Mouse (Mus musculus) thymus, postnatal 25 days (tissue): ENCODE measurements around the gene Kcna6.

ENCODE experiments used
- DNase-seq: peaks from one replicate; pipeline ENCODE4 v3.0.0; 2022

The Kcna6 gene

DNA sequence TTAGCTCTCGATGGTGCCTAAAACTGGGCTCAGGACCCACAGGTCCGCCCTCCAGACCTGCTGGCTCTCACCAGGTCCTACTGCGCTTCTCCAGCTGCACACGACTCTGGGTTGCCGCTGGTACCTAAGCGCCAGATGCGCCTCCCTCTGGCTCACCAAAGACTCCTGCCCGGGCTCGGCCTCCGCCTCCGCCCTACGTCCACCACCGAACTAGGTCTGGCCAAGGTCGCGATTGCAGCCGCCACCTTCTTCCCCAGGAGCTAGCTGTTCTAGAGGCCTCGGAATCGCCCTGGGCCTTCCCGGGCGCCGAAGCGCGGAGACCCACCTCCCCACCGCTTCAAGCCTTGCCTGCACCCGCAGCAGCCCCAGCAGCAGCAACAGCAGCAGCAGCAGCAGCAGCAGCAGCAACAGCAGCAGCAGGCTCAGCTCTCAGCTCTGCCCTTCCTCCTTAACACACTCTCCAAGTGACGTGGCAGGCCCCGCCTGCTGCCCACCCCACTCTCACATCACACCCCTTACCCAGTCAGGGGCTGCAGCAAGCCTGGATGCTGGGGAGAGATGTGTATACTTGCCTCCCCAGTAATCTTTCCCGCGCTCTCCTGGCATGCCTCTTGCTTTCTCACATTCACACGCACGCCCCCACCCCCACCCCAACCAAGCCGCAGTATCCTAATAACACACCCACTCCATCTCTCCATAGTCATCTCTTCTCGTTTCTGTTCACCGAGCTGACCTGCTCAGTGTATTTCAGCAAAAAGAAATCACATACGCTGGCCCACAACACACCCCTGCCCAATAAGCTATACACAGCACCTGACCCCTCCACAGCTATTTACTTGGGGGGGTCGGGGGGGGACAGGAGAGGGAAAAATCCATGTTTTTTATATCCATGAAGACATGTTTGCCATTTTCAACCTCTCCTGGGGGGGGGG is at the start of gene Kcna6:
Kcna6 (minus strand) TSS at position 464 of the 932 bp plus-strand sequence.
- no peak for DNase-seq

DNA sequence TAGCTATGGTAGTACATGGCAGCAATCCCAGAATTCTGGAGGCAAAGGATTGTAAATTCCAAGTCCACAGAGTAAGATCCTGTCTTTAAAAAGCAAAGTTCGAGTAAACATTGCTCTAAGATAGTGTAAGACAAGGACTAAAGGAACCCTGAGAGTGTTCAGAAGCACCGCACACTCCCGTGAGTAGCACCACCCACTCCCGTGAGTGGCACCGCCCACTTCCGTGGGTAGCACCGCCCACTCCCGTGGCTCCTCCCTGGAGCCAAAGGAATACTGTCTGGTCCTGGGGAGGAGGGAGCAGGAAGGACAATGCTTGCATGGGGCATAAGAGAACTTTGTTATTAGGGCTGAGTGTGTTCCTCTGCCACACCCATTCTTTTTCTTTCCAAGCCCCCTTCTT is 48.4 kb upstream of the Kcna6 start:
- DNase-seq = no peak

DNA sequence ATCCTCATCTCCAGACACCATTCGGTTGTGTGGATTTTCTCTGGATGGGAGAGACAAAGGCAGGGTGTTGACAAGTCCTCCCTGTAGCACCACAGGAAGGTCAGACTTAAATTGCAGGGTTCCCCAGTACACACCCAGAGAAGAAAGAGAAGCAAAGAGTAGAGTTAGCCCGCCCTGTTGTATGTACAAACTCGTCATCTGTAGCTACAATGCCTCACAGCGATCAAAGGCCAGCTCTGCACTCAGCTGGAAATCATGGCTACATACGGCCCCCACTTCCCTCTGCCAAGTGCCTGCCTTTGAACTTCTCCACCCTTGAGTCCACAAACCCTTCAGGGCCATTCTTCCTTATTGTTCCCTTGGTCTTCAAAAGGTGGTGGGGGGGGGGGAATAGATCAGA is 43.7 kb upstream of the Kcna6 start:
- DNase-seq = no peak

DNA sequence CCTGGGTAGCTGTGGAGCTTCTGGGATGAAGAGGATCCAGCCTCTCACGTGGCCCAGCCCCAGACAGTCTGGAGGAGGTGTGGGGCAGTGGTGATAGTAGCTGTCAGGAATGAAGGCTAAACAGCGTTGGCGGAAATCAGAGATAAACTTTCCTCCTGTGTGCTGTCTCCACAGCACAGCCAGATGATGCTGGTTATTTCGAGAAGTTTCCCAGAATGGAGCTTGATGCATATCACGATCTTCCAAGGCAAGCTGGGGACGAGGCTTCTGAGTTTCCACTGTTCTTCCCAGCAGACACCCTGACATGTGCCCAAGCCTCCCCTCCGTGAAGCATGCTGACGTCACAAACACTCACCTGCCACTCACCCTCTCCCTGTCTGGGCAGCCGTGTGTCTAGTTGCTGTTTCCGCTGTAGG is 43.2 kb upstream of the Kcna6 start:
- no peak for DNase-seq

DNA sequence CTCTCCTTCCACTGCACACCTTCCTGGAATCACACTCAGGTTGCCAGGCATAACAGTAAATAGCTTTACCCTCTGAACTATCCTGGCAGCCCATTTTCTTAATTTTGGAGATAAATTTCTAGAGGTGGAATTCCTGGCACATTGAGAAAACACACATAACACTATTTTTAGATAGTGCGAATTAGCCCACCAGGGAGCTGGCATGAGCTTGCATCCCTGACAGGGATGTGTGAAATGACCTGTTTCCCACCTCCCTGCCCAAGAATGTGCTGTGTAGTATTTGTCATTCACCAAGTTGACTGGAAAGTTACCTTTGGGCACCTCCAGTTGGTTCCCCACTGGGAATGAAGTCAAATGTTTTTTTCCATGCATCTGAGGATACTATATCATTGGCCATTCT is 42.6 kb upstream of the Kcna6 start:
- no peak for DNase-seq

DNA sequence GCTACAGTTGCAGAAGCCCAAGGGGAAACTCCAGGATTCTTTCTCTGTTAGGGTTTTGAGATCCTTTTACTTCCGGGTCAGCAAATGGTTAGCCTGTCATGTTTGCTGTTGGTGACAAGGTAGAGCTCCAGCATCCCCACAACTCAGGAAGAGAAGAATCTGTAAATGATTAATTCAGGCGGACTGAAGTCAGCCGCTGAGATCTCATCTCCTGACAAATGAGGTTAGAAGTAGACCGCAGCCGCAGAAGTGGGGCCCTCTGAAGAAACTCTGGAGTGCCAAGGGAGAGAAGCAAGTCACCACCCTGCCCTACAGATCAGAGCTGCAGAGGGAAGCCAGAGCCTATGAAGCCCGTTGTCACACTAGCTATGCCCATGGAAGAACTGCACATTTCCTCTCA is 37.4 kb upstream of the Kcna6 start:
- no peak for DNase-seq

DNA sequence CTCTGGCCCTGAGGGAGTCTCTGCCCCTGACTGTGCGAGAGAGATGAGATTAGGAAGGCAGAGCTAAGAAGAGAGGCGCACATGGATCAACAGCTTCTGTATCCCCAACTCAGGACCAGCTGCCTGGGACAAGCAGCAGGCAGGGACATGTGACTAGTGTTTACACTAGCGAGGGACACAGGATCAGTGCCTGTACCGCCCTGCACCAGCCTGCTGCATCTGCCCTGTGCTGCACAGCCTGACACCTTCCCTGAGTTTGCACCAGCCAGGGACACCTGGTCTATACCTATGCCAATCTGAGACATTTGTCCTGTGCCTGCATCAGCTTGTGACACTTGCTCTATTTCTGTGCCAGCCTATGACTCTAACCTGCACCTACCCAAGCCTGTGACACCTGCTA is 33.4 kb upstream of the Kcna6 start:
- DNase-seq = no peak

DNA sequence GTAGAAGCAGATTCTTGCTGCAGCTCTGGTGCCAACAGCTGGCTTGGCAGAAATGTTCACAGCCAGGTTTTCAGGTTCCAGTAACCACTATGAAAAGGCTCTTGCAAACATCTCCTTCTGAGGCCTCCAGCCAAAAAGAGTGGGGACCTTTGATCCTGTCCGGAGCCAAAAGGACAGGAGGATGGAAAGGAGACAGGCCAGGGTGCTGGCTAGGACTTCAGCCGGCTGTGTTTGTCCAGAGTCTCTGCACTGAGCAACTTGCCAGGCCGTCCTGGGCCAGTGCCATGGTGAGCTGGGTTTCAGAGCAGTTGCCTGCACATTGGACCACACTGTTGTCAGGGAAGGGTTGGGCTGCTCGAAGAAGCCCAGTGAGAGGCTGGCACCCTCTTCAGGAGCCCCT is 31.9 kb upstream of the Kcna6 start:
- DNase-seq = no peak

DNA sequence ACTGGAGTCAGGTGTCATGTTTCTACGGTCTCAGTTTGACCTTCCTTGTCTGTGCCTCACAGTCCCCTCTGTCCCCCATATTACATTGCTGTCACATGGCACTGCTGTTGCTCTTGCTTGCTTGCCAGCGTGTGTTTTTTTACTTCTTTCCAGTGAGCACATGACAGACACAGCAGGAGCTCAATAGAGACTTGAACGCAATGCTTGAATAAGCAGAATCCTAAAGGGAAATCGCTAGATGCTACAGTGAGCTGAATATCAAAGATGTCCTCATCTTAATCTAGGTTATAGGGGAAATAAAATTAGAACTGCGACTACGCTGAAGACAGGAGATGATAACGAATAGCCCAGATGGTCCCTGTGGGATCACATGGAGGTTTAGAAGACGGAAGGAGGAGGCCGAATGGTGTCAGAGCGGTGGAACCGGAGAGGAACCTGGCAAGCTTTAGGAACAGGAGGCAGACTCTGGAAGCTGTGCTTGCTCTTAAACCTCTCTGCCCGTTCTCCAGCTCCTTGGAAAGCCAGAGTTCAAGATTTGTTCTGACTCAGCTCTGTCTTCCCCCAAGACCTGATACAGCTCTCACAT is 29.8 kb upstream of the Kcna6 start:
- DNase-seq = no peak

DNA sequence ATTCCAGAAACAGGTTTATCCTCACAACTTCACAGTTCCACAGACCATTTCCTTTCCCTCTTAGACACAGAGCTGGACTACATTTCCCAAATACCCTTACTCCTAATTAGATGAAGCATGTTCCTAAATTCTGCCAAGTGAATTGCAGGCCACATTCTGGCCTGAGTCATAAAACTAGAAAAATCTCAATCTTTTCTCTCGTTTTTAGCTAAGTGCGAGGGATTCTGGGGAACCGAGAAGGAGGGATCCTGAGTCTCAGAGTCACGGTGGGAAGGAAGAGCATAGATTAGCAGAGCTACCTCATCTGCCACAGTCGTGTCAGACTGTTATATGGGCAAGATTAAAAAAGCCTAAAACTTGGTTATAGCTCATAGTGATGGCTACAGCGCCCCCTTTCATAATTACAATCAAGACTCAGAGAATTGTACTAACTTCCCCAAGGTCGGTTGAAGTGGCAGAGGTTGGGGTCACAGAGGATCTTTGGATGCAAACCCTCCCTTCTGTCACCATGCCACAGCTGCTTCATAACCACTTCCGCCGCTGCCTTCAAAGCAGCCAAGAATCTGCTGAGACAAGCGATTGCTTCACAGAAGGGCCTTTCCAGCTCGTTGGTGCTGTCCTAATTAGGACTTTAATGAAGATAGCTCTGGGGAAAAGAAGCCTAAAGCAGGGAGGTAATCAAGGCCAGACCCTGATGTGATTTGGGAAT is 28.6 kb upstream of the Kcna6 start:
- peak; percentile 56 for DNase-seq

DNA sequence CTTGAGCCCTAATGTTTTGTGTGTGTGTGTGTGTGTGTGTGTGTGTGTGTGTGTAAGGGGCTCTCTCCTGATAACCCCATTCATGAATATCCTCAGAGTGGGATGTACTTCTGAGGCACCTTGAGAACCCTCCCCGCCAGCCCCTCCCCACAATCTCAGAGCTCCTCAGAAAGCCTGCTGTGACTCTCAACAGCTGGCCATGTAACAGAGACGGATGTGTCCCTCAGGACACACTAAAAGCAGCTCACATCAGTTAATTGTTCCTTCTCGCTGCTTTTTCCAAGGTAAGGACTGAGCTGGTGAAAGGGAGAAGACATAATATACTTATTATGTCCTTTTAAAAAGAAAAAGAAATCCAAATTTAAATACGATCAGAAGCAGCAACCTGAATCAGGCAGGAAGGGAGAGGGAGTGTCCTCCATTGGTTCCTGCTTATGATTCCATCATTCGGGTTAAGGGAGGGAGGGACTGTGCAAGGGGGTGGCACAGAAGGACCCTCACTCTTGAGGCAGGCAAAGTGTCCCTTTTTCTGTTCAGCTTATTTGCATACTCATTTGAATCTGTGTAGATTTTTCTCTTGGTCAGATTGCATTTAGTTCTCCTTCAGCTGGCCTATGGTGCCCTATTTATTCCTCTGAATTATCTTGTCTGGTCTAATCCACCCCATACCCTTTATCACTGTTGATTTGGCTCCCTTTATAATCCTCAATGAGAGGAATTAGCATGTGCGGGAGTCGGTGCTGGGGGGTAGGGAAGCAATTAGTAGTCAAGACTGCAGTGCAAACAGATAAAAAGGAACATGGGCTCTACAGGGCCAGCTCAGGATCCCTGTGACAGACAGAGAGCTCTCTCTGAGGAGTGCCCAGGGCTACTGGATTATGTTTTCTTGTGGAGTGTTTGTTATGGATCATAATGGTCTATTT is 27.4 kb upstream of the Kcna6 start:
- no peak for DNase-seq

DNA sequence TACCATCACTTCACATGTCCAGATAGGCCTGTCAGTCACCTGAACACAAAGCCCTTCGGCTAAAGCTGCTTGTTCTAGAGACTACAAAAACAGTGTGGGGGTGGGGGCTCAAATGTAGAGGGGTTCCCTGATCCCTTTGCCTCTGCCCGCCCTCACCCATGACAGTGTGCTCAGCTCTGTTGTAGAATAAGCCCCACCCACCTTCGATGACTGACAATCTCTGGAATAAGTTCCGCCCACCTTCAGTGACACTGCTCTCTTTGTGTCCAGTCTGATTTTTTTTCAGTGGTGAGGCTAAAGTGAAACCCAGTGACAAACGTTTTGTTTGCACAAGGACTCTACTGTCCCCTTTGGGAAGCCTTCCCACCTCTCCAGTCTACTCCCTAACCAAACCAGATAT is 26.1 kb upstream of the Kcna6 start:
- DNase-seq = no peak

DNA sequence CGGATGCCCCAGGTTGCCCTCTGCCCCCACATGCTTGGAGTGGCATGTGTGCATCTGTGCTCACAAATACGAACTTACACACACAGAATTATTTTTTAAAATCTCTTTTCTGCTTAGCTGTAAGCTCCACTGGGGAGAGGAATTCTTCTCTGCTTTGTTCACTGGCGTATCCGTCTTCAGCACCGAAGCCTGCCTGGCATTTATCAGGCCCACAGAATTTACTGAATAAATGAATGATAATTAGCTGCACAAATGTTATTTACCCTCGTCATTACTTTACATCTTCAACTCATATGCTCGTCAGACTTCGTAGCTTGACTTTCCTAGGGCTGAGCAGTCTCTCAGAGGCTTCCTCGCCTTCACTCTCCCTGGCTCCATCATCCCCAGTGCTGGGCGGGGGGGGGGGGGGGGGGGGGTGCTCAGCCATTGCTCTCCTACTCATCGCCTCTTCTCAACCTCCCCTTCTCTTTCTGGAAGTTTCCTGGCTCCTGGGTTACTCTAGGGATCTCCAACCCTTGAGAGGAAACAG is 24.2 kb upstream of the Kcna6 start:
- DNase-seq = no peak

DNA sequence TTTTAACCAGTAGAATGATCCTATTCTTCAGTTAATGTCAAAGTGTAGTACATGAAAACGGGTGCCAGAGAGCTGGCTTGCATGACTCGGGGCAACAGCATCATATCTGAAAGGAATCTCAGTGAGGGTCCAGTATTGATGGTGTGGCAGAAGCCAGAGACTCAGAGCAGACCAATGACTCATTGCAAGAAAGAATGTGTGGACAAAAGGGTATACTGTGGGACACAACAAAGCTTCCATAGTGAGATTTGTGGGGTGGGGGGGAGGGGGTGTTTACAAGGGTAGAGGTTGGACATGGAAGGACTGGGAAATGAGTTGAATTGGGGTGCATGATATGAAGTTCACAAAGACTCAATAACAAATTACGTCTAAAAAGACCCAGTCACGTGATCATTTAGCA is 20.9 kb upstream of the Kcna6 start:
- no peak for DNase-seq

DNA sequence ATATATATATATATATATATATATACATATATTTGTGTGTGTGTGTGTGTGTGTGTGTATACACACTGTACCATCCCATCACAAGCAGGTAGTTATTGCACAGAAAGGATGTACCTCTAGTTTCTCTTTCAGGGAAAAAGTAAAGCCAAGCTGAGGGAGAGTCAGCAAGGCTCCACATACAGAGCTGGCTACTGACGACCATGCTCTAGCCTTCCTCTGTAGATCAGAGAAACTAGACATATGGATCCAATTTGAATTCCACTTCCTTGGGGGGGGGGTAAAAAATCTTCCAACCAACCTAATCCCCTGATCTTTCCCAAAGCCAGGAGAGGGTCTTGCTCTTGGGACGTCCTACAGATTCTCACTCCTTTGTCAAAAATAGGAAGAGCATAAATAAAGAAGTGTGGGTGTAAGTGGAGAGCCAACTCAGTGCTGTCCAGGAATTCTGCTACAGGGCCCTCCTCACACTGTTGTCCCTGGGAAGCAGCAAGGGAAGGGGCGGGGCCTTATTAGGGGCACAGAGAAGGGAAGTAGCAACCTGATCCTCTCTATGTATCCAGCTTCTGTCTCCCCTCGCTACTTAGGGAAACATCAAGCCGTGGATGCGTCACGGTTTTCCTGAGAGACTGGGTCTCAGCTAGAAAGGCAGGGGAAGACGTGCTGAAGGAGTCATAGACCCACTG is 15.4 kb upstream of the Kcna6 start:
- no peak for DNase-seq

DNA sequence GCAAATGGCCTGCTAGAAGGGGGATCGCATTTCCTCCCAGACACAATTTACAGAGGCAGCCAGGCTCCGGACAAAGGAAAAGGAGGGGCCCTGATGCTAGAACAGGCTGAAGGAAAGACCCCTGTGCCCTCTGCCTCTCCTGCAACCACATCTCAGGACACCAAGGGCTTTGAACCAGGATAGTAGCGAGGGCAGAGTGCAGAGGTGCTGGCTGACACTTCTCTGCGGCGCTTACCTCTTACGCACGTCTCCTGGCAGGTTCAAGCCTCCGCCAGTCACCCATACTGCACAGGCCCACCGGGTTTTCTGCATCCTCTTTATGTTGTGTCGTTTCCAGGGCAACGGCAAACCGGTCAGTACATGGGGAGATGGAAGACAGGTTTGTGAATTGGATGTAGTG is 12.0 kb upstream of the Kcna6 start:
- no peak for DNase-seq

DNA sequence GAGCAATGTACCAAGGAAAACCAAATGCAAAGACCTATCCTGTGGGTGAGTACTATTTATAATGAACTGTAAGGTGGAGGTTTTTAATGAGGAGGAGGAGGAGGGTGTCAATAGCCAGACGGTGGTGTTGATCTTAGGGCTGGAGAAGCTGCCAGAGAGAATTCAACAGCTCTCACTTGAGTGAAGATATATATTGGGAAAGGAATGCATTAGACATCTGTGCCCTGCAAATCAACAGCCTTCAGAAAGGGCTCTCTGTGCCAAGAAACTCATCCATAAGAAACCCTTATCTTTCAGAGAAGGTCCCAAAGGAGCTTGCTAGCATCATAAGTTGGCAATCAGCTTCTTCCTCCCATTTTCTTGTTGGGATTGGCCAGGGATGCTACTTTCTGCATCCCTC is 5.4 kb upstream of the Kcna6 start:
- no peak for DNase-seq

DNA sequence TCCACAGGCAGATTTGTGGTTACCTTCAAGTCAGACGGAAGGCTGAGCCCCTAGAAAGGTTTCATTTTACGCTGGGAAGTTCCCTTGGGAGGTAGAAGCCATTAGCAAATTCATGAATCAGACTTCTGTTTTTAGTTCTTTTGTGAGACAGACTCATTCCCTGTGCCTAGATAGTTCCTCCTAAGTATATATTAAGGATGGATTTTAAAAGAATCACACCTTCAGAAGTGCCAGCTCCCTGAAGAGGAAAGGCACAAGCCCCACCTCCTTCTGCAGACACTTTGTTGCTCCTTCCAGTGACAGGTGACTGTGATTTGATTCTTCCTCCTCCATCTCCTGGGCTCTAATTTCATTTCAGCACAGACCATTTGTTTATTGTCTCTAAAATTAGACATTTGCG is 2.1 kb upstream of the Kcna6 start:
- no peak for DNase-seq

DNA sequence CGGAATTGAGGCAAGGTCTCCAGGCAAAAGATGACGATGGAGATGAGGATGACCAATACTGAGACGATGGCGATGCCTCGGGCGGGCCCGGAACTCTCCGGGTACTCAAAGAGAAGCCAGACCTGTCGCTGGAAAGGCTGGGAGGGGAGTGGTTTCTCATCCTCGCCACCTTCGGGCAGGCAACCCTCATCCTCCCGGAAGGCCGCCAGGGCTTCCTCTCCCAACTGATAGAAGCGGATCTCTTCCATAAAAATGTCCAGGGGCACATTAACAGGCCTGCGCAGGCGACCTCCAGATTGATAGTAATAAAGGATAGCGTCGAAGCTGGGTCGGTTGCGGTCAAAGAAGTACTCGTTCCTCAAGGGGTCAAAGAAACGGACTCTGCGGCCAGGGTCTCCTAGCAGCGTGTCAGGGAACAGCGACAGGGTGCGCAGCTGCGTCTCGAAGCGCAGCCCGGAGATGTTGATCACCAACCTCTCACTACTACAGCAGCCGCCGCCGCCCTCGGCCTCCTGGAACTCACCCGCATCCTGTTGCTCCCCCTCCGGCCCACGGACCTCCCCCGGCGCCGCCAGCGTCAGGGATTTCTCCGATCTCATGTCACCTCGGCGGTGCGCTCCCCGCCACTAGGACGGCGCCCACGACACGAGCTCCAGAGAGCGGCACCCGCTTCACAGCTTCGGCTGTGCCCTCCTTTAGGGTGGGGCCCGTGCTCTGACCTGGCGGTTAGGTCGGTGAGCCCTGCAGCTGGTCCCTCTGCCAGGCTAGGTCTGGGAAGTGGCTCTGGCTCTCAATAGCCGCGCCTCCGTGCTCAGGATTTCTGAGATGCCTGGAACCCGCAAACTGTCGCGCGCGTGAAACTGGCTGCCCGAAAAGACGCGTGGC is 906 bp downstream of the Kcna6 start:
- peak; percentile 16 for DNase-seq

DNA sequence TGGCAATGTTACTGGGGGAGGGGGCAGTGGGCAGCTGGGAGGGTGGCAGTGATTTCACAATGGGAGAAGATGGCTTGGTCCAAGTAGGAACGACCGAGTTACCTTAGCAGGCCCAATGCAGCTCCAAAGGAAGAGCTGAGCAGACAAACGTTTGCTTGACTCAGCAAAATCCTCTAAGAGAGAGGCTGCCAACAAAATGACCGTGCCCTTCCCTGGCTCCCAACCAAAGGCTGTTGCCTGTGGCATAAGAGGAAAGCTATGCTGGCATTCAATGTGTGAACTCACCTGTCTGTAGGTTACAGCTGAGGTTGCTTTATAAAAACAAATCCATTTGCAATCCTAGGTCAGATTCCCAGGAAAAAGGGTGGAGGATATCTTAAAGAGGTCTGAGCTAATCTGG is 3.5 kb downstream of the Kcna6 start:
- DNase-seq = no peak

DNA sequence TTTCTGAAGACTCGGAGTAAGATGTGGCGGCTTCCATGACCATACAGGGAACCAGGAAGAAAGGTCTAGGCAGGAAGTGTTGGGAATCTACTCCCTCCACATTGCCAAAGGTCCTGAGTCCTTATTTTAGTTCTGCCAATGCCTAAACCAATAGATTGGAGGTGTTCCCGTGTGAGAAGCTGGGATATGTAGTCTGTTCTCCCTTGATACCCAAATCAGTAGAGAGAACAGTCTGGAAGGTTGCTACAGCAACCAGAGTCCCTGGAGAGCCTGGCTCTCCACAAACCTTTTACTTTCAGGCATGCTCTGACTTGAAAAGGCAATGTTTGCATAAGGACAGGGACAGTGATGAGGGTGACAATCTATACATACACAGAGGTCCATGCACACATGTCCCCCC is 4.7 kb downstream of the Kcna6 start:
- no peak for DNase-seq
